Mouse (Mus musculus) forebrain, postnatal 0 days (tissue): ENCODE measurements at regions not wholly inside any gene's neighbourhood (a gene's known extent, or its start where the extent isn't known, plus 50 kb on each side); places are given as distances from the start of the nearest gene placed in this dataset.

Experiments
- ATAC-seq: fragments of 200-750 bp; cut with Nextera tagmentation; 2 replicates; pipeline ENCODE4 v1.8.0; 2017; ENCODE audit warnings: mild to moderate bottlenecking, moderate library complexity
- DNase-seq: peaks from one replicate; pipeline ENCODE4 v3.0.0-alpha.2; 2015
- H3K27ac ChIP-seq: fragments of 300-500 bp; sonication (generic); 2 replicates; pipeline ENCODE4 v1.5.1; 2014; ENCODE audit warnings: low read depth, mild to moderate bottlenecking, antibody characterized with exemption, low read length, moderate library complexity, mixed read lengths
- H3K27me3 ChIP-seq: fragments of 300-500 bp; sonication (generic); 2 replicates; pipeline ENCODE4 v1.6.1; 2014; ENCODE audit warnings: mild to moderate bottlenecking, low read length, mixed read lengths; ENCODE audit not compliant: insufficient read depth
- H3K36me3 ChIP-seq: fragments of 300-500 bp; sonication (generic); 2 replicates; pipeline ENCODE4 v1.6.1; 2014; ENCODE audit warnings: mild to moderate bottlenecking, moderate library complexity; ENCODE audit not compliant: insufficient read depth
- H3K4me1 ChIP-seq: fragments of 300-500 bp; sonication (generic); 2 replicates; pipeline ENCODE4 v1.6.1; 2014; ENCODE audit warnings: antibody characterized with exemption; ENCODE audit not compliant: insufficient read depth
- H3K4me2 ChIP-seq: fragments of 300-500 bp; sonication (generic); 2 replicates; pipeline ENCODE4 v1.6.1; 2014; ENCODE audit warnings: low read depth, mild to moderate bottlenecking, moderate library complexity
- H3K4me3 ChIP-seq: fragments of 300-500 bp; sonication (generic); 2 replicates; pipeline ENCODE4 v1.5.1; 2014; ENCODE audit warnings: low read depth, low read length, mixed read lengths
- H3K9ac ChIP-seq: fragments of 300-500 bp; sonication (generic); 2 replicates; pipeline ENCODE4 v1.6.1; 2014; ENCODE audit warnings: mild to moderate bottlenecking
- H3K9me3 ChIP-seq: fragments of 300-500 bp; sonication (generic); 2 replicates; pipeline ENCODE4 v1.6.1; 2016; ENCODE audit warnings: low read length
- CTCF ChIP-seq: sonication (generic); IDR thresholded peaks from 2 replicates; pipeline ENCODE4 v1.5.1; 2016; ENCODE audit warnings: antibody characterized with exemption, control low read depth, low read depth
- WGBS: fragments of 180-500 bp; shearing (Covaris S2); extraction: QIAGEN DNeasy Blood & Tissue Kit; methylation state at CpG from one replicate; pipeline ENCODE4 v1.1.7; 2014; 5-methylcytosine and 5-hydroxymethylcytosine counted together

DNA sequence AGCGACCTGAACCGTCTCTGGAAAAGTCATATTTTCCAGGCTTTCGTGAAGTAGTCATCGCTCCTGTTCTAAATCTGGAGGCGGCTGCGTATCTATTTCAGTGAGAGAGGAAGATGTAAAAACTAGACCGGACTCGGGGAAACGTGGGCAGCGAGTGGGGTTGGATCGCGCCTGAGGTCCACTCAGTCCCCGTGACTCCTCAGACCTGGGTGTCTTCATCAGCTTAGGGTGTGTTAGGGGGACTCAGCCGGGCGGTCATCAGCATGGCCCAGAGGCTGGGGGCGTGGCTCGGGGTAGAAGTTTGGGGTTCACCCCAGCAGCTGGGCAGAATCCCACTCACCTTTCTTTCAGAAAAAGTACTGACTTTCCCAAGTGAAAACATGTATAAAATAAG lies 85.6 kb upstream of the Arid1b start:
- H3K4me2 ChIP-seq, result peak overlapping the region; percentile 74
- peak overlapping the region; percentile 97 for H3K27ac ChIP-seq
- H3K27me3 ChIP-seq, result no peaks in the 10 kb centered on the region
- H3K4me1 ChIP-seq, result 0 out of 2 replicates have a peak, but pooled peaks cover 8% of the 10 kb centered on the region
- no peak for ATAC-seq
- DNase-seq, result no peak
- peak overlapping the region; percentile 81 for H3K9ac ChIP-seq
- H3K9me3 ChIP-seq, result no peaks in the 10 kb centered on the region
- H3K4me3 ChIP-seq, result peak overlapping the region; percentile 60
- TF ChIP-seq CTCF, result no peak
- WGBS, result 2% methylated on average over 17 of the region's 17 CpGs
- no peaks in the 10 kb centered on the region for H3K36me3 ChIP-seq

DNA sequence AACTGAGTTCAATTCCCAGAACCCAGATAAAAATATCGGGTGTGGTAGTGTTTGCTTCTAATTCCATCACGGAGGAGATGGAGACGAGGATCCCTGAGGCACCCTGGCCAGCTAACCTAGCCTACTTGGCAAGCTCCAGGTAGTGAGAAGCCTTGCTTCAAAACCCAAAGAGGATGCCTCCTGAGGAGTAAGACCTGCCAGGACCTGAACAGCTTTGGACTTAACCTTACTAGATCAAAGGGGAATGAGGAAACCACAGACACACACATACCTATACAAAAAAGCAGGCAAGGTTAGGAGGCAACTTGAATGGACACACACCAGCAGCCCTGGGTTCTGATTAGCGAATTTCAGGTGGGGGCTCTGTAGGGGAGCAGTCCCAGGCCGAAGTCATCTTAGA lies 84.0 kb upstream of the Arid1b start:
- 88% methylated on average over 5 of the region's 5 CpGs for WGBS
- Histone ChIP-seq H3K4me2 (no peak overlapping the region), H3K4me3 (no peak overlapping the region), H3K36me3 (no peaks in the 10 kb centered on the region), H3K4me1 (0 out of 2 replicates have a peak, but pooled peaks cover 8% of the 10 kb centered on the region), H3K9ac (no peak overlapping the region), H3K27ac (no peak overlapping the region), H3K9me3 (no peaks in the 10 kb centered on the region), H3K27me3 (no peaks in the 10 kb centered on the region)
- ATAC-seq (no peak), DNase-seq (no peak)
- TF ChIP-seq CTCF, result no peak

DNA sequence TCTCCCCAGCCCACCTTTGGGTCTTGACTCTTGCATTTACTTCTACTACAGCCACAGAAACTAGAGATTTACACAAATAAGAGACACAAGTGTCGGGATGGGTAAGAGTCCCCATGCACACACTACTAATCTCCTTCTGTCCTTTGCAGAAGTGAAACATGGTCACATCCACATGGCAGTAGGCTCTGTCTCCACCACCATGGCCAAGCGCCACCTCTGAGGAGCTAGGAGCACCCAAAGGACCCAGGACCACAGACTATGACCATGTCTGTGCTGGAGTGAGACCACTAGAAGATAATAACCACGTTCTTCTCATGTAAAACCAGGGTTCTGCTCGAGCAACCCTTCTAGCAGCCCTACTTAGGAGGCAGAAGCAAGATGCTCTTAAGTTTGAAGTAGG lies 81.1 kb upstream of the Arid1b start:
- no peaks in the 10 kb centered on the region for H3K36me3 ChIP-seq
- no peaks in the 10 kb centered on the region for H3K9me3 ChIP-seq
- H3K4me1 ChIP-seq, result no peaks in the 10 kb centered on the region
- TF ChIP-seq CTCF, result no peak
- no peak overlapping the region for H3K9ac ChIP-seq
- no peak overlapping the region for H3K4me2 ChIP-seq
- WGBS, result 82% methylated on average over 4 of the region's 4 CpGs
- DNase-seq (no peak), ATAC-seq (no peak)
- no peaks in the 10 kb centered on the region for H3K27me3 ChIP-seq
- H3K27ac ChIP-seq, result no peak overlapping the region
- H3K4me3 ChIP-seq, result no peak overlapping the region

DNA sequence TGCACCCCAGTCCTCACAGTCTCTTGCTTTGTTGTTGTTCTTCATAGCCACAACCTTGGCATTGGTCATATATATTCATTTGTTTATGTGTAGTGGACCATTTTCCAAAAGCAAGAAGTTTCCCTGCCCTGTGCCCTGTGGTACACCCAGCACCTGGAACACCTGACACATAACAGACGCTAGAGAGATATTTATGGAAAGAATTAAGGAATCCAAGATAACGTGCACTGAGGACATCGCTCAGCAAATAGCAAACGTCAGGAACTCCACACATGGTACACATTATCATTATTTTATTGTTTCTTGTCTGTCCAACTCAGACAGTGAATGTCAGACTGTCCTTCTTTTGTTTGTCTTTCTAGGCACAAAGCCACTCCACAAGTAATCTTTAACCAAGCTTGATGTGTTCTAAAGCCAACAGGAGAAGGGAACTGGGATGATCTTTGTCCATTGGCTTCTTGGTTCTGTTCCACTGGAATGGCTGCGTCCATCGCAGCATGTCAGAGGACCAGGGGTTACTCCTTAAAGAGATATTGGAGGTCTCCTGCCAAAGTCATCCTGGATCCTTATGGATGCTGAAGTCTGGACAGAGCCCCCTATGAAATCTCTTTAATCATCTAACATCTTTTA lies 74.2 kb upstream of the Arid1b start:
- H3K9ac ChIP-seq, result no peak overlapping the region
- no peaks in the 10 kb centered on the region for H3K36me3 ChIP-seq
- H3K27me3 ChIP-seq, result no peaks in the 10 kb centered on the region
- H3K4me3 ChIP-seq, result no peak overlapping the region
- no peak overlapping the region for H3K27ac ChIP-seq
- WGBS, result 92% methylated on average over 6 of the region's 6 CpGs
- H3K4me1 ChIP-seq, result no peaks in the 10 kb centered on the region
- H3K9me3 ChIP-seq, result 0 out of 2 replicates have a peak, but pooled peaks cover 3% of the 10 kb centered on the region
- TF ChIP-seq CTCF, result no peak
- no peak for ATAC-seq
- no peak for DNase-seq
- H3K4me2 ChIP-seq, result no peak overlapping the region

DNA sequence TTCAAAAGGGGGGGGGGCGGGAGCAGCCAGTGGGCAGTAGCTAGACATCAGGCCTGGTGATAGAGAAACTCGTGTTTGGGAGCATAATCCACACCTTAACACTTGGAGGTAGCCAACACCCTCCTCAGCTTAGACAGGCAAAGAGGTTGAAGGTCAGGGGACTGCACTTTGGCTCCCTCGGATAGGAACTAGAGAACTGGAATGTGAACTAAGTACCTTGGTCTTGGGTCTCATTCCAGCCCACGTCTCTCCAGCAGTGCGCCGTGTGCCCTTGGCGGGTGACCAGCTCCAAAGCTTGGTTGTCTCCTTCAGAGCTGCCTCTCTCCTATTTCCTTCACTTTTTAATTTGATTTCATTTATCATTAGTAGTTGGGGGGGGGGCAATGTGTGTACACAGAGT lies 73.0 kb upstream of the Arid1b start:
- Histone ChIP-seq H3K4me2 (no peak overlapping the region), H3K27me3 (no peaks in the 10 kb centered on the region), H3K36me3 (no peaks in the 10 kb centered on the region), H3K9ac (no peak overlapping the region), H3K4me1 (no peaks in the 10 kb centered on the region), H3K9me3 (0 out of 2 replicates have a peak, but pooled peaks cover 3% of the 10 kb centered on the region), H3K27ac (no peak overlapping the region), H3K4me3 (no peak overlapping the region)
- 85% methylated on average over 7 of the region's 7 CpGs for WGBS
- ATAC-seq, result no peak
- TF ChIP-seq CTCF, result no peak
- no peak for DNase-seq

DNA sequence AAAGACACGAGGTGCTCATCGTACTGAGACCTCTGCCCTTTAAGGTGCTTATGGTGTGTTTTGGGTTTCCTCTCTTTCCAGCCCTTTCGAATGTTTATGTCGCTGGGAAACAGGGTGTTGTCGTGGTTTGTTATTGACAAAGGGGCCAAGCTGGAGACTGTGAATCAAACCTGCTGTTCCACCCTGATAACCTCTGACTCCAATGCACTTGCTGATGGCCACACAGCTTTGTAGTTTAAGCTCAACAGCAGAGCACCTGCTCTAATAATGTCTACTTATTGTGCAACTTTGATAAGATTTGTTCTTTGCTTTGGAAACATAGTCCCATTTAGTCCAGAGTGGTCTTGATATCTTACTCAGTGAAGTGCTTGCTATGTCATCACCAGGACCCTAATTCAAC lies 65.5 kb upstream of the Arid1b start:
- H3K27ac ChIP-seq, result no peak overlapping the region
- no peak overlapping the region for H3K9ac ChIP-seq
- H3K4me3 ChIP-seq, result no peak overlapping the region
- 81% methylated on average over 5 of the region's 5 CpGs for WGBS
- no peaks in the 10 kb centered on the region for H3K27me3 ChIP-seq
- no peak overlapping the region for H3K4me2 ChIP-seq
- no peaks in the 10 kb centered on the region for H3K9me3 ChIP-seq
- no peaks in the 10 kb centered on the region for H3K36me3 ChIP-seq
- TF ChIP-seq CTCF, result no peak
- DNase-seq (no peak), ATAC-seq (no peak)
- H3K4me1 ChIP-seq, result no peaks in the 10 kb centered on the region

DNA sequence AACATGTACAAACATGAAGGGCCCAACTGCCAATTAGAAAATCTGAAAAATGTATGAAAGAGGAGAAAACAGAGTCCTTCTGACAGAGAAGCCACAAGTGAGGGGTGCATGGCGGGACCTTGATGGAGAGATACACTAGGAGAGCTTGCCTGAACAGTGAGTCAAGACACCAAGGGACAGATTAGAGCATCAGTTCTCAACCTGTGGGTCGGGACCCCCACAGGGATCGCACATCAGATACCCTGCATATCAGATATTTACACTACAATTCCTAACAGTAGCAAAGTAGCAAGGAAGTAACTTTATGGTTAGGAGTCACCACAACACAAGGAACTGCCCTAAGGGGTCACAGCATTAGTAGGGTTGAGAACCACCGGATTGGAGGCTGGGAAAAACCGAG lies 58.9 kb upstream of the Arid1b start:
- H3K4me2 ChIP-seq, result no peak overlapping the region
- H3K4me3 ChIP-seq, result no peak overlapping the region
- ATAC-seq, result no peak
- no peaks in the 10 kb centered on the region for H3K4me1 ChIP-seq
- no peaks in the 10 kb centered on the region for H3K27me3 ChIP-seq
- no peak for TF ChIP-seq CTCF
- H3K27ac ChIP-seq, result no peak overlapping the region
- no peak overlapping the region for H3K9ac ChIP-seq
- H3K36me3 ChIP-seq, result no peaks in the 10 kb centered on the region
- 96% methylated on average over 5 of the region's 5 CpGs for WGBS
- no peak for DNase-seq
- H3K9me3 ChIP-seq, result no peaks in the 10 kb centered on the region
